ENCODE assay signal across 9 mouse cellular contexts in the genomic region with DNA sequence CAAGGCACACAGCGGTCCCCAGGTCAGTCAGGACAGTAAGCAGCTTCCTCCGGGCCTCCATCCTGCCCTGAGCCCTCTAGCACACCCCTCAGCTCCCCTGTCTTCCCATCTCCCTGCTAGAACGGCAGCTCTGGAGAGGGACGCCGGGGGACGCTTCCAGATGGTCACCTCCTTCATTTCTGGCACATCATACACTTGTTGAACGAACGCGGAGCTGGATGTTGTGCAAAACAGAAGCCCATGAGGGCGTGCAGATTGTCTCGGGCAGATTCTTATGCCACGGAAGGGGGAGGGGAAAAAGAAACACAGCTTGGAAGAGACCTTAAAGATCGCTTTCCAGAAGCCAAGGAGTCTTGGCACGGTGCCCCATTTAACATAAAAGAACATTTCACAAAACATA.
A peak's percentile ranks its signal among the peaks of the same experiment; 100 is the strongest.
DNase-seq lines count a peak whose midpoint lies in the region; ATAC-seq and TF ChIP-seq lines count a peak whose summit lies in the region.
"Had no signal": no experiment of that assay in that cellular context is flagged by ENCODE, and none has a peak within 500 bp of the region (broad histone marks: within the 10 kb centered on the region; RNA-seq: fewer than 3 reads in every experiment).

No protein-coding gene starts in this region.

- no peaks in the 10 kb centered on the region for H3K27me3 ChIP-seq in kidney, postnatal 0 days (ENCODE audit: insufficient read depth, low read length)
- H3K27me3 ChIP-seq in kidney, adult 2 months (replicated peaks; ENCODE audit: control insufficient read depth, insufficient read depth, low read length) = no peaks in the 10 kb centered on the region
- peaks cover 43% of the 10 kb centered on the region for H3K27me3 ChIP-seq in forebrain, embryonic 13.5 days
- H3K27me3 ChIP-seq: limb, embryonic 15.5 days had no signal

- H3K4me3 ChIP-seq in kidney, postnatal 0 days (replicated peaks; ENCODE audit: low read depth, low read length) = peak overlapping the region; percentile 8; the same call in 1 of the 2 replicates
- H3K4me3 ChIP-seq in kidney, adult 2 months (ENCODE audit: insufficient read depth, low read depth, low read length) = no peak overlapping the region
- H3K4me3 ChIP-seq in forebrain, embryonic 13.5 days = no peak overlapping the region
- H3K4me3 ChIP-seq: limb, embryonic 15.5 days had no signal

- H3K27ac ChIP-seq in kidney, postnatal 0 days = no peak overlapping the region
- H3K27ac ChIP-seq in kidney, adult 2 months (ENCODE audit: insufficient read depth, low read depth, low read length) = no peak overlapping the region
- no peak overlapping the region for H3K27ac ChIP-seq in forebrain, embryonic 13.5 days
- H3K27ac ChIP-seq: limb, embryonic 15.5 days had no signal

- ATAC-seq in kidney, postnatal 0 days (replicated peaks; ENCODE audit: low FRiP score, low read depth) = peak; percentile 24; the same call in 1 of the 2 replicates
- ATAC-seq in forebrain, embryonic 13.5 days = peak; percentile 76
- ATAC-seq in cerebellum, adult (ENCODE audit: insufficient number of reproducible peaks, low FRiP score, low TSS enrichment) = no peak

- H3K4me2 ChIP-seq in kidney, postnatal 0 days (ENCODE audit: low read length) = peak overlapping the region; percentile 52
- H3K4me2 ChIP-seq in forebrain, embryonic 13.5 days = peak overlapping the region; percentile 36
- H3K4me2 ChIP-seq: limb, embryonic 15.5 days had no signal

- no peak for TF ChIP-seq POLR2A in kidney, adult 2 months (IDR thresholded peaks at IDR 0.05; ENCODE audit: low read depth, low read length)

- H3K9ac ChIP-seq in kidney, postnatal 0 days (ENCODE audit: low read depth, low read length) = no peak overlapping the region
- H3K9ac ChIP-seq in forebrain, embryonic 13.5 days = no peak overlapping the region
- H3K9ac ChIP-seq: limb, embryonic 15.5 days had no signal

- no peaks in the 10 kb centered on the region for H3K36me3 ChIP-seq in kidney, postnatal 0 days (ENCODE audit: insufficient read depth, low read length)
- peaks cover 1% of the 10 kb centered on the region; the same call in 1 of the 2 replicates for H3K36me3 ChIP-seq in kidney, adult 2 months (ENCODE audit: control insufficient read depth, insufficient read depth, low read length)
- no peaks in the 10 kb centered on the region for H3K36me3 ChIP-seq in forebrain, embryonic 13.5 days (ENCODE audit: poor library complexity, severe bottlenecking)
- H3K36me3 ChIP-seq: limb, embryonic 15.5 days had no signal

- H3K9me3 ChIP-seq in kidney, postnatal 0 days (replicated peaks; ENCODE audit: low read length) = 0 out of 2 replicates have a peak, but pooled peaks cover 3% of the 10 kb centered on the region
- H3K9me3 ChIP-seq in forebrain, embryonic 13.5 days (replicated peaks) = peaks cover 8% of the 10 kb centered on the region; the same call in 1 of the 2 replicates
- H3K9me3 ChIP-seq: limb, embryonic 15.5 days had no signal

- H3K4me1 ChIP-seq in kidney, postnatal 0 days (replicated peaks; ENCODE audit: insufficient read depth, low read length) = peaks cover 6% of the 10 kb centered on the region; the same call in 1 of the 2 replicates
- no peaks in the 10 kb centered on the region; the same call in 1 of the 2 replicates for H3K4me1 ChIP-seq in kidney, adult 2 months (ENCODE audit: control insufficient read depth, insufficient read depth, low read length)
- H3K4me1 ChIP-seq in forebrain, embryonic 13.5 days = peaks cover 22% of the 10 kb centered on the region

- WGBS in kidney, postnatal 0 days = 19% methylated on average over 14 of the region's 14 CpGs
- 28% methylated on average over 14 of the region's 14 CpGs for WGBS in kidney, adult 2 months
- 39% methylated on average over 14 of the region's 14 CpGs for WGBS in forebrain, embryonic 13.5 days

- peak; percentile 50 for DNase-seq in kidney, postnatal 0 days (ENCODE audit: low spot score)
- DNase-seq in kidney, adult 2 months = no peak
- DNase-seq in NIH3T3 (ENCODE audit: low read depth) (peak; percentile 21), adipocyte (ENCODE audit: low spot score) (no peak)
- peak; percentile 10 for DNase-seq in lung, postnatal 36 days
- DNase-seq: heart, postnatal 14 days had no signal

- no peak for TF ChIP-seq CTCF in kidney, postnatal 0 days (IDR thresholded peaks at IDR 0.05; ENCODE audit: low read depth)
- TF ChIP-seq CTCF in kidney, adult 2 months (conservative IDR thresholded peaks at IDR 0.05; ENCODE audit: insufficient read depth, insufficient read length, low read depth, low read length) = no peak

Comparison
In these comparisons a context has a peak if more than half of its experiments do, and no peak if none do; other contexts are left out.
1. DNase-seq: peak in kidney, postnatal 0 days (single experiment), NIH3T3 (single experiment) and lung, postnatal 36 days (single experiment); none in kidney, adult 2 months (single experiment) and adipocyte (single experiment).